Mouse (Mus musculus) heart, postnatal 4 days (tissue): ENCODE measurements around the gene Hist1h2ag. TPM values are rescaled to one million over a fixed set of nuclear protein-coding genes. Genes with fewer than 3 reads are reported as not detected.
A peak's percentile ranks its signal among the peaks of the same experiment; 100 is the strongest.

Experiments
- DNase-seq: peaks from one replicate; pipeline ENCODE4 v3.0.0; 2021
- total RNA-seq, 2 experiments: library from RNA; stranded (reverse); gene quantifications; 2 replicates each; pipeline ENCODE4 v1.2.3; 2021

The Hist1h2ag gene
- total RNA-seq, 2 experiments from 2014 or later = 359 to 370 TPM

DNA sequence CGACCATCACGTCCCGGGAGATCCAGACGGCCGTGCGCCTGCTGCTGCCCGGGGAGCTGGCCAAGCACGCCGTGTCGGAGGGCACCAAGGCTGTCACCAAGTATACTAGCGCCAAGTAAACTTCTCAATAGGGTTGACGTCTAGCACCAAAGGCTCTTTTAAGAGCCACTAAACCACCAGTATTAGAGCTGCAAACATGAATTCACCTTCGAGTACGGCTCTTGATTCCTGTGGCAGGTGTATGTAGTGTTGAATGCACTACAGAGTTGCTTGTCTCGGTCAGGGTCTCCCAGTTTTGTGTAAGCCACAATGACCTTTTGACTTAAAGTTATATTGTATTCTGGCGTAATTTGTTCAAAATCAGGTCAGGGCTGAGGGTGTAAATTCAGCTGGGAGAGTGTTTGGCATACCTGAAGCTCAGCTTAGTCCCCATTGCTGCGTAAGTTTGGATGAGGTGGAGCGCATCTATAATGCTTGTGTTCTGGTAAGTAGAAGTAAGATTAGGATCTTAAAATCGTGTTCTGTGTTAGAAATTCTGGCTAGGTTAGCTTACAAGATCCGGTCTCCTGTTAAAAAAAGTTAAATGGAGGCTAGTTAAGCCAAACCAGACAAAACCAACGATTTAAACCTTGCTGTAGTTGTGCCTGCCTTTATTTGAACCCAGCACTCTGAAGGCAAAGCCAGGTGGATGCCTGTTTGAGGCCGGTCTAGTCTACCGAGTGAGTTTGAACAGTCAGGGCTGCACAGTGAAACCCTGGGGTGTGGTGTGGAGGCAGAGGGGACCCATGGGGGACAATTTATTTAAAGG lies 6.4 kb downstream of the Hist1h2ag start:
- no peak for DNase-seq

DNA sequence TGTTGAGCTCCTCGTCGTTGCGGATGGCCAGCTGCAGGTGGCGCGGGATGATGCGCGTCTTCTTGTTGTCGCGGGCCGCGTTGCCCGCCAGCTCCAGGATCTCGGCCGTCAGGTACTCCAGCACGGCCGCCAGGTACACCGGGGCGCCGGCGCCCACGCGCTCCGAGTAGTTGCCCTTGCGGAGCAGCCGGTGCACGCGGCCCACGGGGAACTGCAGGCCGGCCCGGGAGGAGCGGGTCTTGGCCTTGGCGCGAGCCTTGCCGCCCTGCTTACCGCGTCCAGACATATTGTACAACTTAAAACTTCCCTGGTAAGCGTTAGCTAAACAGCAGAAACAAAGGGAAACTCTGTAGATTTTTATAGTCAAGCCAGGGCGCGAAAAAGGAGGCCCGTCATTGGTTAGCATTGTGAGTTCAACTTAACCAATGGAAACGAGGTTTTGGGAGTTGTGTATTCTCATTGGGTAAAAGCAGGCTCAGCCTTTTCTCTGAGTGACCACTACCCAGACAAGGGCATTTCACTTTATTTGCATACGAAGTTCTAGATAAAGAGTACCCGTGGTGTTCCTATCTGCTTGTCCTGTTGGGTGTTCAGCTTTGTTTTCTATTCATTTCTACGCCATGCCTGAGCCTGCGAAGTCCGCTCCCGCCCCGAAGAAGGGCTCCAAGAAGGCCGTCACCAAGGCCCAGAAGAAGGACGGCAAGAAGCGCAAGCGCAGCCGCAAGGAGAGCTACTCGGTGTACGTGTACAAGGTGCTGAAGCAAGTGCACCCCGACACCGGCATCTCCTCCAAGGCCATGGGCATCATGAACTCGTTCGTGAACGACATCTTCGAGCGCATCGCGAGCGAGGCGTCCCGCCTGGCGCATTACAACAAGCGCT lies 7.2 kb downstream of the Hist1h2ag start, which contains the start of the genes Hist1h2ah and Hist1h2bk:
TSS of gene Hist1h2ah (minus strand) at position 302 of the 882 bp plus-strand sequence.
TSS of gene Hist1h2bk (plus strand) at position 604 of the 882 bp plus-strand sequence.
- peak; percentile 85 for DNase-seq

DNA sequence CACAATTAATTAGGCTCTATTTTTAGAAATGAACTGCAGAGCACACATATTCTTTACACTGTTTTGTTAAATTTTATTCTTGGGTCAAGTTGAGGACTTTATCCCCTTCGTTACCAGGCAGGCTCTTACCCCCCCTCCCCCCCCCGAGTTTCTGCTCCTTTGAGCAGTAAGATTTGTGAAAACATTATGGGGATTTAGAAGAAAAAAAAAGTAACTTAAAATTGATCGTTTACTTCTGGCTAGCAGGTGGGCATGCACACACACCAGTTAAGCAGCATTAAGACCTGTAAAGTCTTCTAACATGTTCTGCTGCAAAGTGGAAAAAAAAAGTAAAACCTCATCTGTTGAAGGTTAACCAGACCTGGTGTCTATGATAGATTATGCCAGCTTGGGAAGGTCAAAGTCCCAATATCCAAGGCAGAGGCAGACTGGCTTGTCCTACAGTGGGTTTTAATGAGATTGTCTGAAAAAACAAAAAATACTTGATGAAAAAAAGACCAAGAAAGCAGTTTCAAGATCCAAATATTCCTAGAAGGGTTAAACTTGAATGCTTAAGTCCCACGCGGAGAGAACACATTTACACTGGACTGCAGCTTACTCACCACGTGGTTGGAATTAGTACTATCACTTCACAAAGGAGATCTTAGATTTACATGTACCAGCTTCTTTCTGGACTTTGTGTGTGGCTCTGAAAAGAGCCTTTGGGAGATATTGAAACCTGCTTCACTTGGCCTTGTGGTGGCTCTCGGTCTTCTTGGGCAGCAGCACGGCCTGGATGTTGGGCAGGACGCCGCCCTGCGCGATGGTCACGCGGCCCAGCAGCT lies 8.1 kb downstream of the Hist1h2ag start:
- no peak for DNase-seq

DNA sequence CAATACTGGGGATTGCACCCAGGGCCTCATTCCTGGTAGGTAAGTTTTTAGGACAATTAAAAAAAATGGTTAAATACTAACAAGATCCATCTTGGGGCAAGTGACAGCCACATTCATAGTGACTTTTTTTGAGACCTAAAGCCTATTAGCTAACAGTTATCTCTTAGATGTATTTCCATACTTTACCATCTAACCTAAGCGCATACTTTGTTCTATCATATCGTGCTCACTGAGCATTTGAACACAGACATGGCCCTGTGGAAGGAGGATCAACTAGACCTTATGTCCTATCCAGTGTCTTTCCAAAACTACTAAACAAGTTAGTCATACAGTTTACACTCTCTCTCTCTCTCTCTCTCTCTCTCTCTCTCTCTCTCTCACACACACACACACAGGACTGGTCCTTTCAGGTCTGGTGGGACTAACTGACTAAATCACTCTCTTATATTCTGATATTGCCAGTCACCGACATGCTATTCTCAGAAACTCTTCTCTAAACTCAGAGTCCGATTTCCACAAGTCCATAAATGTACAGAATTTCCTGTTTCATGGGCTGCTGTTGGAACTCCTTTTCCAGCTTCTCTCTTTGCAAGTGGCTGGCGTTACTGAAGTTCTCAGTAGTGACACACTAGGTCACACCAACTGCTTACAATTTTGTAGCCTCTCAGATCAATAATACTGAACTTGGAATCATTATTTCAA lies 8.9 kb downstream of the Hist1h2ag start:
- DNase-seq = no peak

DNA sequence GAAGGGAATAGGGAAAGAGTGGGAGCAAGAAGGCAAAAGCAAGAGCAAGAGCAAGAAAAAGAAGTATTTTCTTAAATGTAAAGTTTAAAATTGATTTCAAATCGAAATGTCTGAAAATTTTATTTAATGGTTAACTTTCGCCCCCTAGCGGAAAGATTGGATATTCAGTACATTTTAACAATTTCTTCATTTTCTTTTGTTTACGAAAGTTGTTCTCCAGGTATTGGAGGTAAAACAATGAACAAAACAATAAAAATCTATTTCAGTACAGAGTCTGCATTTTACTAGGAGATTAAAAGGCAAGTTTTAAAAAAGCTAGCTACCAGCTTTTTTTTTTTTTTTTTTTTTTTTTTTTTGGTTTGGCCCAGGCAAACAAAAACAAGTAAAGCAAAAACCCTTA lies 12.3 kb downstream of the Hist1h2ag start:
- no peak for DNase-seq

DNA sequence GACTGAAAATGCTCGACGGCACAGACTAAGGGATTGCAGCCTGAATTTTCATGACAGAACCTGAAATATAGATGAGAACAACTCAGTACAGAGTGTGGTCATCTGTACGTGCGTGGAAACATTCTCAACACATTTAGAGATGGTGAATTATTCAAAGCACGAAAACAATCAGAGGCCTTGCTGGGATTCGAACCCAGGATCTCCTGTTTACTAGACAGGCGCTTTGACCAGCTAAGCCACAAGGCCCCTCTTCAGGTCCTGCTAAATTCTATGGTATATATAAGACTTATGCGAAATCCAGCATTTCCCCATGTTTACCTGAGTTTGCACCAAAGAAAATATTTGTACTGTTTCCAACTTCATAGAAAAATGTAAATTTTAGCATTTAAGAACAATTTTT lies 12.8 kb downstream of the Hist1h2ag start:
- no peak for DNase-seq

DNA sequence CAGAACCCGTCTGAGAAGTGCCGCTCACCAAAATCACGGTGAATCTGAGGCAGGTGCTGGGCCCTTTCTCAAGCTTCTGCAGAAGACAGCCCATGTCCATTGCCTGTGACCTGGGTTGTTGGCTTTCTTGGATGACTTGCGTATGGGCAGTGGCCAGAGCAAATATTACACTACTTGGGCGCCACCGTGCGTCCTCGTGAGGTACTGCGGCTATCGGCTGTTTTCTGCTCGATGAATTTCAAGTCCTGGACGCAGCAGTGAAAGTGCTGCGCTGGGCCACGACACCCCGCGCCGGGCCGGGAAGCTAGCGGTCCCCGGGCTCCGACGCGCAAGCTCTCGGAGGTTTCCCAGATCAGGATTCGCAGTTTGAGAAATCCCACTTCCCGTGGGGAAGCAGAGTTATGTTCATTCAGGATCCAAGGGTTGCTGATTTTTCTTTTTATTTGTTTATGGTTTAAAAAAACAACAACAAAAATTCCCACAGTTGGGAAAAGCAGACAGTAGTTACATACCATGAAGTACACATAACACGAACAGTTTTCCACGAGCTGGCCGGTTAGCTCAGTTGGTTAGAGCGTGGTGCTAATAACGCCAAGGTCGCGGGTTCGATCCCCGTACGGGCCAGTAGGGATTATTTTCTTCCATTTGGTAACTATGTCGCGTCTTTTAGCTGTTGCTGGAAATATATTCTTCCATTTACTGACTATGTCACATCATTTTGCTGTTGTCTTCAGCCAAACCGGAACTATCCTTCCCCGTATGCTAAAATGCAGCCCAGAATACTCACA lies 13.9 kb downstream of the Hist1h2ag start:
- DNase-seq = peak; percentile 98

DNA sequence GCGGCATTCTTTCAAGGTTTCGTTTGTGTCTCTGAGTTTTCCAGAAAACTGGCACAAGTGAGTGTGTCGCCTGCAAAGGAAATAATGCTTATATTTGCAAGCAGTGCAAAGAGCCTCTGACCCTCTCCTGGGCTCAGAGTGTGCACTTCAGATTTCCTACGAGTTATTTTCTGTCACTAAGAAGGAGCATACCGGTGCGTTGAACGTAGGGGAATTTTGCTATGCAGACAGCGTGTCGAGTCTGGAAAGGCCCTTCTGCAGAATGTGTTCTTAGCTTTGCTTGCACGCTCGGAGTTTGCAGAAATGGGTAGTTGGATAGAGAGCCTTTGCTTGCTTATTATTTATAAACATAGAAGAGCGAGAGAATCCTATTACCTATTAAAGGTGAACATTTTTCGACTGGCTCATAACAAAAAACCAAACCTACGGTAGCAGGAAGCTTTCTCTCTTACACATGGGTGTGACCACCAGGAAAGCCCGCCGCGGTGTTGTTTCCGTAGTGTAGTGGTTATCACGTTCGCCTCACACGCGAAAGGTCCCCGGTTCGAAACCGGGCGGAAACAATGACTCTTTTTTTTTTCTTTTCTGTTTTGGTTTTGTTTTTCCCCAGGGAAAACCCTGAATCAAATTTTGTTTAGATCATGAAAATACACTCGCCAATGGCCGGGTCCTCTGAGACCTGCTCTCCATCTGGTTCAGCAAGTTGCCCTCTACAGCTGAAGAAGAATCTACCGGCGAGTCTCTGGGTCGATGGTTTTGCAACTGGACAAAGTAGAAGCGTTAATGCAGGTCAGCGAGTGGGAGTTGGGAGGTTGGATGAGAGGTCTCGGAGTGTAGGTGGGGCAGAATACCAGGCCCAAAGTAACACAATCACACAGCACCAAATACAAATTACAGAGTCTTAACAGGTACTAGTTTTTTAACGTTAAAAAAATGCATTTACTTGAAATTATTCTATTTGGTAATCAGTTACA lies 16.4 kb downstream of the Hist1h2ag start:
- peak; percentile 91 for DNase-seq

DNA sequence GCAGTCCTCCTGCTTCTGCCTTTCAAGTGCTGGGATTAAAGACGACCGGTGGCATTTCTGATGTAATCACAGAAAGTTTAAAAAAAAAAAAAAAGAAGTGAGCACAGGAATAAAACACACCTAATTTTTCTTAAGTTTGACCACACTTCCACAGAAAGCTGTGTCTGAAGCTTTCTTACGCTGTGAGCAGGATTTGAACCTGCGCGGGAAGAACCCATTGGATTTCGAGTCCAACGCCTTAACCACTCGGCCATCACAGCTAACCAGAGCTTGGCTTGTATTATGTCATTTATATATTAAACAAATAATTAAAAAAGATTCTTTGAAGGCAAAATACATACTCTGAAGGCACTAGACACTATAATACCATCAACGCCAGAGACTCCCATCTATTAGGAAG lies 20.5 kb downstream of the Hist1h2ag start:
- DNase-seq = peak; percentile 87

DNA sequence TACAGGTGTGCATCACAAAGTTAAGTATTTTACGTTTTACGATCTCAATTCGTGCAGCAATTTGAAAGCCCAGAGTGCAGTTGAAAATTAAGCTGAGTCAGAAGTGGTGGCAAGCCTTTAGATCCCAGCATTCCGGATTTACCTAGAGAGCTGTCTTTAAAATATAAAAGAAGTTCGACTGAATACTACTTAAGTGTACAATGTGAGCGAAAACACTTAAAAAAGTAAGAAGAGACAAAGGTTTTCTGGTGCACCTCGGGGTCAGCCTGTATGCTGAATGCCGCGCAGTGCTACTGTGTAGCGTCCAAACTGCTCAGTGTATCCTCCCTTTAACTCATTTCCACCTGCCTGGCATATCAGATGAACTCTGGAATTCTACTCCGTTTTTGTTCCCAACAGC lies 21.2 kb downstream of the Hist1h2ag start:
- no peak for DNase-seq

DNA sequence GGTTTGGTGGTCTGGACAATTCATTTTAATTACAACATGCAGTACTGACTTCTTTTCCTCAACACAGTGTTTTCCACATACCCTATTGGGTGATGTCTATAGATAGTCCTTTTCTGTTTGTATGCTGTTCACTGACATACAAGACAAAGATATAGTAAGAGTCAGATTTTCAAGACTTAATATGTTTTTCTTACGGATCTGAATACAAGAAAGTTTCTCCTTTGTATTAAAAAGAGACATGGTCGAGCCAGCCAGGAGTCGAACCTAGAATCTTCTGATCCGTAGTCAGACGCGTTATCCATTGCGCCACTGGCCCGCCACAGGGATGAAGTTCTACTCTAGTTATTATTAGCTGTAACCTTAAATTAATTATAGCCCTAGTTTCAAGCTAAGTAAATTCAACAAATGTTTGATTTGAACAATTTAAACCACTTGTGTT lies 21.8 kb downstream of the Hist1h2ag start:
- DNase-seq = peak; percentile 81

DNA sequence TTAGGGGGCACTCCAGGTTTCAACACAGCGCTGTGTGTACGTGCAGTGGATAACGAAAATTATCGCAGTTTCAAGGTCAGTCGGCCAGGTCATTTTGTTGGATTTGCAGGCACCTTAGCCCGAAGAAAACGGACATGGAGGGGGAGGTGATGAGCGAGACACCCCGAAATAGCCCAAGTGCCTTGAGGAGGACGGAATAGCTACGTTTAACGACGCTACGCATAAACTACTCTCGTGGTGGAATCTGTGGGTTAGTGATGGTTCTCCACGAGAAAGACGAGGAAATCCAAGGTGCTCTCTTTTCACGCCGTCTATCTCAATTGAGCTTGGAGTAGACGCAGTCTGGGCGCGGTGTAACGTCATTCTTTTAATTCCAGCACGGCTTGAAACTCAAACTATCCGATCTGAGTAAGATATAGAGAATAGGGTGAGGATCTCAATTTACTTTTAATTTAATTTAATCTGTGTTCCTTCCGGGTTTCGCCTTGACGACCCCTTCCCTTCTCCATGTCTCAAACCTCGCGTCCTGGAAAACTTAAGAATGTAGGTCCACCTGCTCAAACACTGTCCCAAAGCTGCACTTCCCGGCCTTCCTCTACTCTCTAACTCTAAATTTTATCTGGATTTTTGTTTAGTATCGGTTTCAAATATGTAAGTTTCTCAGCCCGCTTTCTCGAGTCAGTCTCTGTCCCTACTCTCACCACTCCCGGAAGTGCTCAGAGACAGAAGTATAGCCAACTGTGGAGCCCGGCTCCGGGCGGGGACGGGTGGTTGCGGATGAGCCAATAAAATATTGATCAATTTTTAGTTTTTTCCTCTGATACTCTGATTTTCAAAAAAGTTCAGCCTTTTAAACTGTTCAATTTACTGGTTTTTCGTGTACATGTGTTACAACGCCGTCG lies 22.6 kb downstream of the Hist1h2ag start:
- DNase-seq = no peak

DNA sequence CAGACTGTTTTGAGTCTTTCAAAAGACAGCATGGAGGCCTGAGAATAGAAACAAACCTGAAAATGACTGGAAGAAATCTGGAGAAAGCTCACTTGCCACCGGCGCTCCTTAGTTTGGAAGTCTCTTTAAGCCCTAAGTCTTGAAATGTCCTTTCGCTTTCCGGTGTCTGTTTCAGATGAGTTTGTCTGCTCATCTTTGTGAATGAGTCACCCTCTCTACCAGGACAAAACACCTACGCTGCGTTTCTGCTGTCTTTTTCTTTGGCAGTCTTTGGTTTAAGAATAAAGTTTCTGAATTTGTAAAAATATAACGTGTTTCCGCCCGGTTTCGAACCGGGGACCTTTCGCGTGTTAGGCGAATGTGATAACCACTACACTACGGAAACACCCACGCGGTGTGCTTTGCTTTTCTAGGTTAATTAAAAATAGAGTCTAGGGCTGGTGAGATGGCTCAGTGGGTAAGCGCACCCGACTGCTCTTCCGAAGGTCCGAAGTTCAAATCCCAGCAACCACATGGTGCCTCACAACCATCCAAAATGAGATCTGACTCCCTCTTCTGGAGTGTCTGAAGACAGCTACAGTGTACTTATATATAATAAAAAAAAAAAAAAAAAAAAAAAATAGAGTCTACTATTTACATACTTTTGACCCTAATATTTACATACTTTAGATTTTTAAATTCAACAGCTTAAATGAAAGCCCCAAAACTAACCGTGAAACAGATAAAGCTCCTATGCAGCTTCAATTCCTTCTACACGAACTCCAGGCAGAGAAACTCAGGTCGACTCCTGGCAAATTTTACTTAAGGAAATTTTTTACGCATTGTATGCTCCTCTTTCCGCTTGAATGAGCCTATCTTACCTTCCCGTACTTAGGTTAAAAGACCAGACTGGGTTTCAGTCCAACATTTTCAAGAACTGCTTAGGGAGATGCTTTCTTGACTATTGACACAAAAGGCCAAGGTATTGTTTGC lies 27.0 kb downstream of the Hist1h2ag start:
- DNase-seq = peak; percentile 80

DNA sequence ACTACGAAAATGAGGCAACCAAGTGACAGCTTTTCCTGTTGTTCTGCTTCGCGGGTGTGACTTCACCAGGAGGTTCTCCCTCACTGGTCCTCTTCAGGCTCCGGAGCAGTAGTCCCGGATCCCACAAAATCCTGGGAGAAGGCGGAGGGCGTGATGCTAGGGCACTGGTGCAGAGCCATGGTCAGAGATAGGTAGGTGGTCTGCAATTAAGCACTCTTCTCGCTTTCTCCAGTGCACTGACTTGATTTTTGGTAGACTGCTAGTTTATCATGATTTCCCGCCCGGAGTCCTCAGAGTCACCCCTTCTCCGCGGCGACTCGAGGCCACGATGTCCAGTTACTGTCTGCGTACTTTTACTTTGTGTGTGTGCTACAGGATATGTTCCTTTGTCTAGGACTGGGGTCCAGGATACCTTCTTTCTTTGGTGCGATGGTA lies 28.3 kb downstream of the Hist1h2ag start:
- no peak for DNase-seq

DNA sequence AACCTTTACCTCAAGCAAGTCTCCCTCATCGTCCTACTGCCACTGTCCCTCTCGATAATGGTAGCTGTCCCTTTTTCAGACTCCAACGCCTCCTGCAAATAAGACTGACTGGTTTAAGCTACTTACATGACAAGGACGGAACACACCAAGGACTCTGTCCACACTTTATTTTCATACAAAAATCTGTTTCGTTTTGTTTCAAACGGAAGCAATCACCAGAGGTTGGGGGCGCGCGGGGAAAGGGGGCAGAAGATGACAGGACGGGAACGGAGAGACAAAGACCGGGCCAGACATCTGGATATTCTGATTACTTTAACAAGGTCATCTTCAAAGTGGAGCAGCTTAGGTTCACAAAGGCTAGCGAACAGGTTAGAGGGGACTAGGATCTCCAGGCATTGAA lies 29.0 kb downstream of the Hist1h2ag start:
- DNase-seq = no peak

DNA sequence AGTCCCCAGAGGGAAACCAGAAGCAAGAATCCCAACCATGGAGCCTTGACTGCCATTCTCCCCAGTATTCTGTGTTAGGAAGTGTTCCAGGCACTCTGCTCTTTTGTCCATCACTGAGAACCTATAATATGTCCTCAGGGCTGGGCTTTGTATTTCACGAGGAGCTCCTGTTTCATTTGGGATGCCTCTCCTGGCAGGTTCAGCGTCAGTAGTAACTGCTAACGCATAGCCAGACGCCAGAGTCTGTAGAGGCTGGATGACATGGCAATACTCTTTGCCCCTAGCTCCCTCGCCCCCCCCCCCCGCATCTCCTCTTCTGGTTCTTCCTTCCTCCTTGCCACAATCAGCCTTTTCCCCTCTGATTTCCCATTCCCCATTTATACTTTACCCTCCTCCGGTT lies 33.1 kb downstream of the Hist1h2ag start, which contains the start of gene Prss16:
TSS of gene Prss16 (minus strand) at position 101 of the 400 bp plus-strand sequence.
- no peak for DNase-seq

DNA sequence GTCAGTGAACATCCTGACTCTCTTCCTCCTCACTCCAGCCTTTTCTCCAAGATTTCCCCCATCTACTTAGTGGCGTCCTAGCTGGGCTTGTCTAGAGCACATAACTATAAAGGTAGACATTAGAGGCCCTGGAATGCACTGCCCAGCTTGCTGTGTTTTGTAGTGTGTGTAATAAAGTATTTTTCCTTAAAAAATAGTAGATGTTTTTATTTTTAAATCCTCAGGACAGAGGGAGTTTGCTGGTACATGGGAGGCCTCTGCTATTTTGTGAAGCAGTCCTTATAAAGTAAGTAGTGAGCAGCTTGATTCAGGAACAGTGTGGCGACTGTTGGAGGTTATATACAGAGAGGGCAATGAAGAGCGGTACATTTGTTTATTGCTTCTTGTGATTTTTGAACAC lies 34.0 kb downstream of the Hist1h2ag start:
- DNase-seq = no peak
